Mouse (Mus musculus): ENCODE data around the gene Olfr987.
"Not testable (repeated sequence)": the region's sequence is repeated elsewhere in the genome, so short reads cannot be mapped to it uniquely, and the experiment has no call there.

Gene Olfr987

GRCm38 (mm10) chr2:85339215-85339614 lies at the start of gene Olfr987:
Olfr987 (minus strand) TSS chr2:85339315.
- not testable (repeated sequence) for DNase-seq

GRCm38 (mm10) chr2:85363127-85363526 lies 24.0 kb upstream of the Olfr987 start, which contains the start of gene Olfr988:
Olfr988 (minus strand) TSS chr2:85363227.
- not testable (repeated sequence) for DNase-seq

- no peak for DNase-seq
Measured at GRCm38 (mm10) chr2:85339972-85340371, 857 bp upstream of the Olfr987 start.

GRCm38 (mm10) chr2:85319106-85319505 lies 20.0 kb downstream of the Olfr987 start:
- no peak for DNase-seq

- DNase-seq = no peak
Measured at GRCm38 (mm10) chr2:85285406-85285805, 53.7 kb downstream of the Olfr987 start.

GRCm38 (mm10) chr2:85284626-85285025 lies 54.5 kb downstream of the Olfr987 start:
- DNase-seq = no peak

- DNase-seq = no peak
Measured at GRCm38 (mm10) chr2:85283631-85284466, 55.3 kb downstream of the Olfr987 start.

GRCm38 (mm10) chr2:85281023-85281422 lies 58.1 kb downstream of the Olfr987 start:
- peak; percentile 1 to 9 for DNase-seq
